Mouse (Mus musculus) kidney, adult 9 months (tissue): Measurements from ENCODE around the gene Itga2b.

Source experiments
- DNase-seq: peaks from one replicate; pipeline ENCODE4 v3.0.0; 2022

The Itga2b gene

DNA sequence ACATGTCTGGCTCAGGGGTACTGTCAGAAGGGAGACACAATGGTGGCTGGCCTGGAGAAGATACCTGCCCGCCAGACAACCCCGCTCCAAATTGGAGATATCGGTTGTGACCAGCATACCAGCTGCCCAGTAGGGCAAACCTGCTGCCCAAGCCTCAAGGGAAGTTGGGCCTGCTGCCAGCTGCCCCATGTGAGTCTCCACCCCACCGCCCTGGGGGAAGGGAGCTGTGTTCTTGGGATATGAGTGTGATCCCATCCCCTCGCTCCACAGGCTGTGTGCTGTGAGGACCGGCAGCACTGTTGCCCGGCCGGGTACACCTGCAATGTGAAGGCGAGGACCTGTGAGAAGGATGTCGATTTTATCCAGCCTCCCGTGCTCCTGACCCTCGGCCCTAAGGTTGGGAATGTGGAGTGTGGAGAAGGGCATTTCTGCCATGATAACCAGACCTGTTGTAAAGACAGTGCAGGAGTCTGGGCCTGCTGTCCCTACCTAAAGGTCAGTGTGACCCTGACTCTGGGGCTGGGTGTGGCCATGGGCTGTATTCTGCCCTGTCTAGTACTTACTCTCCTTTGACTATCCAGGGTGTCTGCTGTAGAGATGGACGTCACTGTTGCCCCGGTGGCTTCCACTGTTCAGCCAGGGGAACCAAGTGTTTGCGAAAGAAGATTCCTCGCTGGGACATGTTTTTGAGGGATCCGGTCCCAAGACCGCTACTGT is 34.0 kb downstream of the Itga2b start:
- no peak for DNase-seq

DNA sequence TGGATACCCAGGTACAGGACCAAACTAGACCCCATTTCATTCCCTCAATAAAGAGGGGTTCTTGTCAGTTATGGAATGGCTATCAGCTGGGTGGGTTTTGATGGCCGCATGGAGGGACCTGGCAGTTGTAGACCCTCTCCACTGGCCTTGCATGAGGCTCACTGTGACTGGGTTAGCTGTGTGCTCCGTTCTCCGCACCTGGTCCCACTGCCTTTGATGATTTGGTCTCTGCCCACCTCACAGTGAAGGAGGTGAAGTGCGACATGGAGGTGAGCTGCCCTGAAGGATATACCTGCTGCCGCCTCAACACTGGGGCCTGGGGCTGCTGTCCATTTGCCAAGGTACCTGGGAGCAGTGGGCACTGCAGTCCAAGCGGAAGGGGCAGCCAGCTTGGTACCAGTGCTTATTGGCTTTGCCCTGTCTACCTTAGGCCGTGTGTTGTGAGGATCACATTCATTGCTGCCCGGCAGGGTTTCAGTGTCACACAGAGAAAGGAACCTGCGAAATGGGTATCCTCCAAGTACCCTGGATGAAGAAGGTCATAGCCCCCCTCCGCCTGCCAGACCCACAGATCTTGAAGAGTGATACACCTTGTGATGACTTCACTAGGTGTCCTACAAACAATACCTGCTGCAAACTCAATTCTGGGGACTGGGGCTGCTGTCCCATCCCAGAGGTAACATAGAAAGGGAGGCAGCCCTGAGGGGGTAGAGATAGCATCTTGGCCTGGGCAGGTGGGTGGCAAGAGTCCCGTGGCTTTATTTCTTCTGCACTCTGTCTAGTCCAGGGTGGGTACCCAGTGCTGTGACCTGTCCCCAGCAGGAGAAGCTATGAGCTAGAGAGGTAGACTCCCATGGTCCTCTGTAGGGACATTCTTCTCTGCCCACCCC is 34.9 kb downstream of the Itga2b start:
- DNase-seq = no peak

DNA sequence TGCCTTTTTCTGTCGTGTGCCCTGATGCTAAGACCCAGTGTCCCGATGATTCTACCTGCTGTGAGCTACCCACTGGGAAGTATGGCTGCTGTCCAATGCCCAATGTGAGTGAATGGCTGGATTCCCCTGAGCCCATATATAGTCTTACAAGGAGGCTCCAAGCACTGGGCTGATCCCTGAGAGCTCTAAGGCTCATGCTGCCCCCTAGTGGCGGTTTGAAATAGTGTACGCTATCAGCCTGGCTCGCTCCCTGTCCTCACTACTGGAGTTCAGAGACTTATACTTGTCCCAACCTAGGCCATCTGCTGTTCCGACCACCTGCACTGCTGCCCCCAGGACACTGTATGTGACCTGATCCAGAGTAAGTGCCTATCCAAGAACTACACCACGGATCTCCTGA is 35.5 kb downstream of the Itga2b start:
- peak; percentile 90 for DNase-seq

DNA sequence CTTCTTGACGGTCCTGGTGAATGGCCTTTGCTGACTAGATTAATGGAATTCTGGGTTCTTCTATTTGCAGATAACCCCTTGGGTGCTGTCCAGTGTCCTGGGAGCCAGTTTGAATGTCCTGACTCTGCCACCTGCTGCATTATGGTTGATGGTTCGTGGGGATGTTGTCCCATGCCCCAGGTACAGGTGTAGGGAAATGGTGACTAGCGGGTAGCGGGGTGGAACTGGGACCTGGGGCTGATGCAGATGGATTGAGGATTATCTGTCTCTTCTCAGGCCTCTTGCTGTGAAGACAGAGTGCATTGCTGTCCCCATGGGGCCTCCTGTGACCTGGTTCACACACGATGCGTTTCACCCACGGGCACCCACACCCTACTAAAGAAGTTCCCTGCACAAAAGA is 36.1 kb downstream of the Itga2b start:
- DNase-seq = no peak

DNA sequence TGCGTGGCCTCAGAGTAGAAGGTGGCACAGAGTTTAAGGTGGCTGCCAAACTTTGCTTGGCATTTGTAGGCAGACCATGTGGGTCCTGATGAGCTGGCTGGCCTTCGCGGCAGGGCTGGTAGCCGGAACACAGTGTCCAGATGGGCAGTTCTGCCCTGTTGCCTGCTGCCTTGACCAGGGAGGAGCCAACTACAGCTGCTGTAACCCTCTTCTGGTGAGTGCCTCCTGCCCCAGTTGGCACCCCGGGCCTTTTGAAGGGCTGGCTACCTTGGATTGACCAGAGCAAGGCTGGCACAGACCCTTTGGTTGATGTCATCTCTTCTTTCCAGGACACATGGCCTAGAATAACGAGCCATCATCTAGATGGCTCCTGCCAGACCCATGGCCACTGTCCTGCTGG is 37.0 kb downstream of the Itga2b start:
- peak; percentile 81 for DNase-seq

DNA sequence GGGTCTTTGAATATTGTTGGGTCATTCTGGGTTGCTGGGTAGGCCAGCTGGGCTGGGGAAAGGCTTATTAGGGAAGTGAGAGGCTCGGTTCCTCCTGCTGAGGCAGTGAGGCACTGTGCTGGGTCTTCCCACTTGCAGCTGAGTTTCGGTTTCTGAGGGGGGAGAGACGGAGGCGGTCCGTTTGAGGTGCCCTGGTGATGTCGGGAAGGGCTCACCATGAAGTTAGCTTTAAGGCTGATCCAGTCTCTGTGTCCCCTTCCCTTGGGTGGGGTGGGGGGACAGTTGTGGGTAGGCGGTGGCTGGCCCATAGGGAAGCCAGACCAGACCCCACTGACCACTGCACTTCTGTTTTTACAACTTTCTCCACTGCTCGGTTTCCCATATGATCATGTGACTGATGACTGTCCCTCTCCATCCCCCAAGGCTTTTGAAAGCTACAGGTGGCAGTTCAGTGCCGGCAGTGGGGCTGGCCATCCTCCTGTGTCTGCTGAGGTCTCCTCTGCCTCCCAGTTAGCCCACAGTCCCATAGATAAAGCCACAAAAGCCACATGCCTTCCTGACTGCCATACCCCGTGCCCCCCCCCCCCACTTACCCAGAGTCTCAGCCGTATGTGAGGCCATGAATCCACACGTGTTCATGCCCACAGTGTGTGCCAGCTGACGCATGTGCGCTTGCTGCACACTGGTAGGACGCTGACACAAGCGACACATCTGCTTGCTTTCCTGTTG is 37.6 kb downstream of the Itga2b start:
- no peak for DNase-seq

DNA sequence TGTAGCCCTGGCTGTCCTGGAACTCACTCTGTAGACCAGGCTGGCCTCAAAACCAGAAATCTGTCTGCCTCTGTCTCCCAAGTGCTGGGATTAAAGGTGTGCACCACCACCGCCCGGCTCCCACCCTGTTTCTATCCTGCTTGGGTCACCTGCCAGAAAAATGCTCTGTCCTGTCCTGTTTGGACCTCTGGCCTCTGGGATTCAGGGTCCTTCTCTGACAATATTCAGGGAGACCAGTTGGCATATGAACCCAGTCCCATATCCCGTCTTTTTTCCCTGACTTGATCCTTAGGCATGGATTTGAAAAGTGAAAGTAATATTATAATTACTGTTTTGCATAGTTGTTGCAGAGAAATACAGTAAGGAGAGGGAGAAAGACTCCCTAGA is 38.2 kb downstream of the Itga2b start:
- no peak for DNase-seq

DNA sequence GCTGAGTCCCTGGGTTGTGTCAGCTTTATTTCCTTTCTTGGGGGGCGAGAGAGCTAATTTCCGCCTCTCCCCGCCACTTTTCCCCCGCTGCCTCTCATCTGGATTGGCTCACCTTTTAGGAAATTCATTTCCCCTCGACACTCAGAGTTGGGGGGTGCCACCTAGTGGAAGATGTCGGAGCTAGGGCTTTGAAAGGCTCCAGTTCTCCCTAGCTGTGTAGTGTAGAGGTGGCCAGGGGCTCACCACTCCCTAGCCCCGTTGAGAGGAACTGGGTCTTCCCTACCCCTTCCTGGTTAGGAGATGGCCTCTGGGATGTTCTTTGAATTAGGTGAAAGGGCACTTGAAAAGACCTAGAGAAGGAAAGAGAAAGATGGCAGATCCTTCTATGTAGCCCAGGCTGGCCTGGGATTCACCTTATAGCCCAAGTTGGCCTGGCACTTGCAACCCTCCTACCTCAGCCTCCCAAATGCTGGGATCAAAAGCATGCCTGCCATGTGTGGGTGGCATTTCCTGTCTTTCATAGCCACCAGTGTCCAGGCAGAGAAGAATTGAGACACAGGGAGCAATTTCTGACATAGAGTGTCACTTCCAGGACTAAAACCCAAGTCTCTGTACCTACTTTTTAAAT is 38.8 kb downstream of the Itga2b start:
- DNase-seq = peak; percentile 89

DNA sequence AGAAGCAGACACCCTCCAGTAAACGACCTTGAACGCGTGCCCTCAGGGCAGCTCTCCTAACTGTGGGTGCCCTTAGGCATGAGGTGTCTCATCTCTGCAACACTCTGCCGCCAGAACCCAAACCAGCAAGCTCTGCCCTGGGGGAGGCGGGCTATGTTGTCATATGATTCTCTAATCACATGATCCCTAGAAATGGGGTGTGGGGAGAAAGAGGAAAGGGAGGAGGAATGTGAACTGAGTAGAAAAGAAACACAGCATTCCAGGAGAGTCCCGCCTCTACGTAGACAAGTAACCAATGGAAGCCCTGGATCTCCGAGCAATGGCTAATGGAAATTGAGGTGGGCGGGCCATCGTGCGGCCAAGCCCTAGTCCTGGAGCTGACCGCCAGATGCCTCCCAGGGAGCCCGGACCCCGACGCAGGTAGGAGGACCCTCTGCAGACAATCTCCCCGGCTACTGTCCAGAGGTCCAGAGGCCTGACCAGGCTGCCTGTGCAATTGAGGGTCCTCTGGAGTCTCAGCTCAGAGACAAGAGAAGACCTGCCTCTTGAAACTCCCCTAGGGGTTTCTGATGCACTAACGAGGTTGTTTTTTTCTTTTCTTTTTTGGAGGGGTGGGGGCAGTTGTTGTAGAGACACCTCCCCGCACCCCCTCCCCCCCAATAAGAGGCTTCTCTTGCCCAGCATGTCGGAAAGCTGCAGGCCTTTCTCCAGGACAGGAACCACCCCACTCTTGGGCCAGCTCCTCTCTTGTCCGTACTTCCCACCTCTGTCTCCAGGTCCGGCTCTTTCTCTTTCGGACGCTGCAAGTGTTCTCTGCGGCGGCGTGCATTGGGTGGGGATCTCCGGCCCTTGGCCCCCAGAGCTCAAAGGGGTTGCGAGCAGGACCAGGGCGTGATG is 39.6 kb downstream of the Itga2b start, which contains the start of gene Grn:
Gene Grn (plus strand): TSS at position 195 of the 897 bp plus-strand sequence.
- DNase-seq = peak; percentile 98

DNA sequence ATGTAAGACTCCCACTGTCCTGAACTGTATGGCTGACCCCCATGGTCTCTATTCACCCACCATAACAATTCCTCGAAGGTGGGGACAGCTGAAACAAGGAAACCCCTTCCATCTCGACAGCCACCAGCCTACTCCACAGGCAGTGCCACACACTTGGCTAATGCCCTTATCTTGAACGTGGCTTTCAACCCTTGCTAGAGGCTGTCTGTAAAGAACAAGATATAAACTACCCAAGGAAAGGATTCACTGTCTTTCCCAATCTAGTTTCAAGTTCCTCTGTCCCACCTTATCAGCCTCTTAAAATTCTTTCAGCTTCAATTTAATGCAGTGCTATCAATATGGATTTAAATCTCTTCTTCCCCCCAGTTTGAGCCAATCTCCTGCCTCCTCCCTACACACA is 40.4 kb downstream of the Itga2b start:
- DNase-seq = no peak

DNA sequence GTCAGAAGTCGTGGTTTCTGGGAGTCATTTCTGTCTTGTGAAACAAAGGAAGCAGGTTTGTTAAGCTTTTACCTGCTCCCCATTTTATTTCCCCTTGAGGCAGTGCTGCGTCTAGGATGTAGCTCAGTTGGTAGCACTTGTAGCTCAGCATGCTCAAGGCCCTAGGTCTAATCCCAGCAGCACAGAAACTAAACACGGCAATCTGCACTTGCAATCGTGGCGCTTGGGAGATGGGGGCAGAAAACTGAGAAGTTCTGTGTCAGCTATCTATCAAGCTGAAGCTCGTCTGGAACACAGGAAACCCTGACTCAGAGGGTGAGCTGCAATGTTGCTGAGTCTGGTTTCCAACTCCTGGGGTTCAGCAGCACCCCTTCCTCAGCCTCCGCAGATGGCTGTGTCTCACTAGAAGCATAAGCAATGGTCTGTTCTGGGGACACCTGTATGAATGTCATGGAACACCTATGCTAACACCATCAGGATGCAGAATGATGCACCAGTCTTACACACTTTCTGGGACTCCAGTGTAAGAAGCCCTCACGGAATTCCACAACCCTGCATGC is 40.9 kb downstream of the Itga2b start:
- no peak for DNase-seq

DNA sequence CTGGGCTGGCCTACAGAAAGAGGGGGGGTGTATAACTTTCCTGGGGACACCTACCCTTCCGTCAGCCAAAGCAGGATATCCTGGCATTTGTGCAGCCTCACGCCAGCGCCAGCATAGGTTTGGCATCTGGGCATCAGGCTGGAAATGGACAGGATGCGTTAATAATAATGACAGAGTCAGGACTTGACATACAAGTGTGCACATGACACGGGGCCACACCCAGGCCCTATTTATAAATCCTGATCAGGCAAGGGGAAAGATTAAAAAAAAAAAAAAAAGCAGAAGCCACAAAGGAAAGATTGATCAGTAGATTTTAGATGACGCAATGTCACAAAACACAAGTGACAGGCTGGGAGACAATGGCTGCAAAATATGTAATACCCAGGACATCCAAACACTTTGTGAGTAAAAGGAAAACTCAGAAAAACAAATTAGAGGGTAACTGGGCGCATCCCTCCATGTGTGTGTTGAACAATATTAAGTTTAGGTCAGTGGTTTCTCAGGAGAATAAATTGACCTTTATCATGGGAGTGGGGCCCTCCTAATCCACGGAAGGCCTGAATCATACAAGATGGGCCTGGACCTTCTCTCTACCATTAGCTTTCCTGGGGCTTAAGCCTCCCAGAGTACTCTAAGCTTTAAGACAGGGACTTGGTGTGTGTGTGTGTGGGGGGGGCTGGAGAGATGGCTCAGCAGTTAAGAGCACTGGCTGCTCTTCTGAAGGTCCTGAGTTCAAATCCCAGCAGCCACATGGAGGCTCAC is 44.2 kb downstream of the Itga2b start:
- no peak for DNase-seq

DNA sequence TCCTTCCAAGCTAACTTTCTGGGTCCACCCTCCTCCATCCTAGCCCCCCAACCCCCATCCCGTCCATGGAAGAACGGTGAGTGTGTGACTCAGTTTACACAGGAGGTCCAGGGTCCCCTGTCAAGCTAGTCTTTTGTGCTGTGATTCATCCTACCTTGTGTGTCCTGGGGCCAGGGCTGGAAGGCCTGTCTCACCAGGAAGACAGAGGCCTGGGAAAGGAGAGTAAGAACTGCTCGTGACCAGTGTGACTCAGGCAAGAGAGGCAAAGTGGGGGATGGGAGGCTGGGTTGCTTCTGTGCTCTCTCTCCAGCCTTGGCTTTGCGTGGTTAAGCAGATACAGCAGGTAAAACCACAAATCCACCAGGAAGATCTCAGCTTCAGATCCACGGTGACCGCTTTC is 45.3 kb downstream of the Itga2b start:
- DNase-seq = no peak

DNA sequence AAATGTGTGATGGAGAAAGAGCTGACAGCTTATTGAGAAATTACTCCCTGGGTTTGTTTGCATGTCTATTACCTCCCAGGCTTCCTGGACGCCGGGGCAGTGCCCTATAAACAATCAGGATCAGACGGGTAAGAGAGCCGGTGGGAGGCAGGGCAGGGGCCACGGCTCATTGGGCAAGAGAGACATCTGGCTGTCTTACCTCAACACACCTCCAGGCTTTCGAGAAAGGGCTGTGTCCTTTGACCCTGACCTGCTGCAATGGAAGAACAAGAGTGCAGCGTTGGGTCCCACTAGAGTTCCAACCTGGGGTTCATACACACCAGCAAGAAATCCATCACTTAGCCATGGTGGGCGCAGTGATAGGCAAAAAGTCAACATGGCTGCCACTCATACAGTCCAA is 48.4 kb downstream of the Itga2b start:
- DNase-seq = no peak

DNA sequence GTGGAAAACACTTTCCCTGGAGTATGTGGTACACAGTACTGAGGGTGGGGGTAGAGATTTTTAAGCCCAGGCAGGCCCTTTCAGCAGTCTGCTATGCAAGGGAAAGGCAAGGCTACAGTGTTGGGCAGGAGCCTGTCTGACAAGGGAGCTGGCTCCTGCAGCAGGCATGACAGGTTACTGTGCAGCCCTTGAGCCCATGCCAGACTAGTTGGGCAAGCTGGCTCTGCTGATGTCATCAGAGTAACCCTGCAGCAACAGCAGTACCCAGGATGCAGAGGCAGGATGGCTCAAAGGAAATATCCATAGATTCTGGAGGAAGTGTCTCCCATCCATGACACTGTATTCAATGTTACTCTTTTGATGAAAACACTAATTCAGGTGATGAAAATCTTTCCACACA is 51.0 kb downstream of the Itga2b start:
- no peak for DNase-seq

DNA sequence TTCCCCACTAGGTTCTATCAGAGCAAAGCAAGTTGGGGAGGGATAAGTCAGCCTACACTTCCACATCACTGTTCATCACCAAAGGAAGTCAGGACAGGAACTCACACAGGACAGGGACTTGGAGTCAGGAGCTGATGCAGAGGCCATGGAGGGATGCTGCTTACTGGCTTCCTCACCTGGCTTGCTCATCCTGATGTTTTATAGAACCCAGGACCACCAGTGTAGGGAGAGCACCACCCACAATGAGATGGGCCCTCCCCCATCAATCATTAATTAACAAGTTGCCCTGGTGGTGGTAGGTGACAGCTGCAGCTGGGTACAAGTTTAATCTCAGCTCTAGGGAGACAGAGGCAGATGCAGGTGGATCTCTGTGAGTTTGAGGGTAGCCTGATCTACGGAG is 52.8 kb downstream of the Itga2b start:
- DNase-seq = no peak

DNA sequence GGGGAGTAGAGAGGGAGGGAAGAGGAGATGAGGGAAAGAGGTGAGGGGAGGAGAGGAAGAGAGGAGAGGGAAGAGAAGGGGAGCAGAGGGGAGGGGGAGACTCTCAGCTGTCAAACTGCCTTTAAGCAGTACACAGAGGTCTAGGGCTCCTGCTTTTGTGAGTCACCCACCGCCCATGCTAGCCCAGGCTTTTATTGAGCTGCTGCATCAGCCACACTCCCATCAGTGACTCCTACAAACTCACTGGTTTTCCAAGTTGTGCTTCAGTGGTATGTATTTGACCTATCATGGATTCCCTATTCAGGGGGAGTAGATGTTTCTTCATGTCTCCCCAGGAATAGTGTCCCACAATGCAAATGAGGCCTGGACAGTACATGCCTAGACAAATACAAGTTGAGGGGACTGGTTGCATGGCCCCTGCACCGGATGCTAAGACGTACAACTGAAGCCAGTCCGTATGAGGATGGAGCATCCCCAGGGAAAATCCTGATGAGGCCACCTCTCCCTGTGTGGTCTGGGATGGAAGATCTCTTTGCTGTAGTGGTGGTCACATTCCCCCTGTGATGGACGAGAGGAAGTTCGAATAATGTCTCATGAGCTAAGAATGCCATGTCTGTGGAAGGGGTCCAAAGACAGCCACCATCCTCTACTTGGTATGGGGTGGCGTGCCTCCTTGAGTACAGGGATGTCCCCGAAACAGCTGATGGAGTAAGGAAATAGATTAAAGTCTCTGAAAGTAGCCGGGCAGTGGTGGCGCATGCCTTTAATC is 54.7 kb downstream of the Itga2b start:
- DNase-seq = no peak

DNA sequence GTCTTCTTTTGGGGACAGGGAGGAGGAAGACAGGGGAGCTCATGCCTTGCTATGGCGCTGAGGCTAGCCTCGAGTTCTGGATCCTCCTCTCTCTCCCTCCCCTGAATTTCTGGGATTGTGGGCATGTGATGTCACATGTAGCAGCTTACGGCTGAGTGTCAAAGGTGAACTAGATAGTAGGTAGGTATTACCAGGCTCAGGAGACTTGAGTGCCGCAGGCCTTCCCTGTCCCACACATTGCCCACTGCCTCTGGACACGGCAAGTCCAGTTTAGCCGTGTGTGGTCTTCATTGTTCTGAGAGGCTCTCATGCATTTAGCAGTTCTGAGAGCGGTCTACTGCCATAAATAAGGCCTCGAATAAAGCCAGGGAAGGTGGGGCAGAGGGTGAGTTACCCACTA is 56.9 kb downstream of the Itga2b start:
- DNase-seq = no peak

DNA sequence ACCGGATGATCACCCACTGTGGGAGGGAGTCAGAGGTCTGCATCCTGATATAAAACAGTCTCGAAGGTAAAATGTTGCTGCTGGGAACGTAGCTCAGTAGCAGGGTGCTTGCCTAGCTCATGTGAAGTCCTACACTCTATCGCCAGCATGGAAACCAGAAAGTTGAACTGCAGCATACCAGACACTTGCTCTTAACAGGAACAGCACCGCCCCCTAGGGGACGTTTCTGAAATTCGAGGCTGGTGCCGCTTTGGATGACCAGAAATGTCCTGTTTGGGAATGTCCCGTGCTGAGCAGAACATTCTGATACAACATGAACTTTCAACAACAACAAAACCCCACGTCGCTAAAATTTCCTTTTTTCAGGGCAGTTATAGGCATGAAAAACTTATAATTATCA is 58.2 kb downstream of the Itga2b start:
- peak; percentile 97 for DNase-seq

DNA sequence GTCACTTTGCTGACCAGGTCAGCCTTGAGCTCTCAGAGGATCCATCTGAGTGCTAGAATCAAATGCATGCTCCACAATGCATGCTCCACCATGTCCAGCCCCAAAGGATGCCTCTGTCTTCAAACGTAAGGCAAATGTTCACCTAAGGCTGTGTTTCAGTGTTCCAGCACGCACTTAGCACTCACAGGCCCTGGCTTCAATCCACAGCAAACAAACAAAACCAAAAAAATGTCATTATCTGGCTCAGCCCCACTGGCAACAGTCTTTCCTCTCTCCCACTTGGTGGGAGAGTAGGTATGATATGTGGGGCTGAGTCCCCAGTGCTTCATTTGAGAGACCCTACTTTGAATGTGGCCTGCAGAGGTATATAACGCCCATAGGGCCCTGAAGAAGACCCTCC is 58.9 kb downstream of the Itga2b start:
- no peak for DNase-seq
